Mouse (Mus musculus): ENCODE data around the gene Them5. TPM values are rescaled to one million over a fixed set of nuclear protein-coding genes. Genes with fewer than 3 reads are reported as not detected.

The Them5 gene
- polyA plus RNA-seq, 1 experiment from 2014 or later = not detected

GRCm38 (mm10) chr3:94386671-94387070, 44.8 kb downstream of the Them5 start:
- ATAC-seq (replicated peaks; ENCODE audit: low FRiP score, low TSS enrichment, low read depth) (no peak), DNase-seq (ENCODE audit: low spot score) (no peak)
- no peaks in the 10 kb centered on the region for H3K36me3 ChIP-seq (ENCODE audit: control insufficient read depth, insufficient read depth, low read length)
- H3K4me2 ChIP-seq (ENCODE audit: low read length) = no peak overlapping the region
- H3K9me3 ChIP-seq (ENCODE audit: control insufficient read depth, low read length) = no peaks in the 10 kb centered on the region
- no peak overlapping the region for H3K9ac ChIP-seq (ENCODE audit: low read length)
- no peak overlapping the region for H3K27ac ChIP-seq (ENCODE audit: low read depth)
- WGBS = 59% methylated on average over 4 of the region's 4 CpGs
- no peaks in the 10 kb centered on the region for H3K4me1 ChIP-seq (replicated peaks; ENCODE audit: control insufficient read depth, insufficient read depth, low read length)
- H3K4me3 ChIP-seq (ENCODE audit: low read depth, low read length) = no peak overlapping the region
- no peaks in the 10 kb centered on the region for H3K27me3 ChIP-seq (replicated peaks; ENCODE audit: control insufficient read depth, insufficient read depth, low read length)

- no peaks in the 10 kb centered on the region for H3K36me3 ChIP-seq (ENCODE audit: control insufficient read depth, insufficient read depth, low read length)
- no peaks in the 10 kb centered on the region for H3K9me3 ChIP-seq (ENCODE audit: control insufficient read depth, low read length)
- DNase-seq (ENCODE audit: low spot score) (no peak), ATAC-seq (replicated peaks; ENCODE audit: low FRiP score, low TSS enrichment, low read depth) (no peak)
- H3K9ac ChIP-seq (ENCODE audit: low read length) = no peak overlapping the region
- no peaks in the 10 kb centered on the region for H3K27me3 ChIP-seq (replicated peaks; ENCODE audit: control insufficient read depth, insufficient read depth, low read length)
- 91% methylated on average over 10 of the region's 10 CpGs for WGBS
- no peak overlapping the region for H3K4me3 ChIP-seq (ENCODE audit: low read depth, low read length)
- H3K27ac ChIP-seq (ENCODE audit: low read depth) = no peak overlapping the region
- H3K4me1 ChIP-seq (replicated peaks; ENCODE audit: control insufficient read depth, insufficient read depth, low read length) = no peaks in the 10 kb centered on the region
- H3K4me2 ChIP-seq (ENCODE audit: low read length) = no peak overlapping the region
These were observed 45.5 kb downstream of the Them5 start for GRCm38 (mm10) chr3:94387391-94387790.

- Histone ChIP-seq H3K4me3 (ENCODE audit: low read depth, low read length) (no peak overlapping the region), H3K9ac (ENCODE audit: low read length) (no peak overlapping the region), H3K36me3 (ENCODE audit: control insufficient read depth, insufficient read depth, low read length) (no peaks in the 10 kb centered on the region), H3K27me3 (replicated peaks; ENCODE audit: control insufficient read depth, insufficient read depth, low read length) (no peaks in the 10 kb centered on the region), H3K9me3 (ENCODE audit: control insufficient read depth, low read length) (no peaks in the 10 kb centered on the region), H3K4me2 (ENCODE audit: low read length) (no peak overlapping the region), H3K4me1 (replicated peaks; ENCODE audit: control insufficient read depth, insufficient read depth, low read length) (no peaks in the 10 kb centered on the region), H3K27ac (ENCODE audit: low read depth) (no peak overlapping the region)
- 85% methylated on average over 5 of the region's 5 CpGs for WGBS
- ATAC-seq (replicated peaks; ENCODE audit: low FRiP score, low TSS enrichment, low read depth) (no peak), DNase-seq (ENCODE audit: low spot score) (no peak)
These were observed 46.1 kb downstream of the Them5 start for GRCm38 (mm10) chr3:94388047-94388446.

GRCm38 (mm10) chr3:94389420-94389819, 47.5 kb downstream of the Them5 start:
- Histone ChIP-seq H3K36me3 (ENCODE audit: control insufficient read depth, insufficient read depth, low read length) (no peaks in the 10 kb centered on the region), H3K27ac (ENCODE audit: low read depth) (no peak overlapping the region), H3K4me2 (ENCODE audit: low read length) (no peak overlapping the region), H3K4me3 (ENCODE audit: low read depth, low read length) (no peak overlapping the region), H3K27me3 (replicated peaks; ENCODE audit: control insufficient read depth, insufficient read depth, low read length) (no peaks in the 10 kb centered on the region), H3K9ac (ENCODE audit: low read length) (no peak overlapping the region), H3K4me1 (replicated peaks; ENCODE audit: control insufficient read depth, insufficient read depth, low read length) (no peaks in the 10 kb centered on the region), H3K9me3 (ENCODE audit: control insufficient read depth, low read length) (no peaks in the 10 kb centered on the region)
- no peak for DNase-seq (ENCODE audit: low spot score)
- ATAC-seq (replicated peaks; ENCODE audit: low FRiP score, low TSS enrichment, low read depth) = no peak
- WGBS = 95% methylated on average over 16 of the region's 16 CpGs

- H3K36me3 ChIP-seq (ENCODE audit: control insufficient read depth, insufficient read depth, low read length) = no peaks in the 10 kb centered on the region
- ATAC-seq (replicated peaks; ENCODE audit: low FRiP score, low TSS enrichment, low read depth) (no peak), DNase-seq (ENCODE audit: low spot score) (no peak)
- H3K9me3 ChIP-seq (ENCODE audit: control insufficient read depth, low read length) = no peaks in the 10 kb centered on the region
- no peak overlapping the region for H3K27ac ChIP-seq (ENCODE audit: low read depth)
- H3K4me3 ChIP-seq (ENCODE audit: low read depth, low read length) = no peak overlapping the region
- WGBS = 81% methylated on average over 5 of the region's 5 CpGs
- H3K9ac ChIP-seq (ENCODE audit: low read length) = no peak overlapping the region
- H3K4me1 ChIP-seq (replicated peaks; ENCODE audit: control insufficient read depth, insufficient read depth, low read length) = no peaks in the 10 kb centered on the region
- no peak overlapping the region for H3K4me2 ChIP-seq (ENCODE audit: low read length)
- H3K27me3 ChIP-seq (replicated peaks; ENCODE audit: control insufficient read depth, insufficient read depth, low read length) = no peaks in the 10 kb centered on the region
These were observed 49.1 kb downstream of the Them5 start for GRCm38 (mm10) chr3:94391001-94391400.

GRCm38 (mm10) chr3:94392128-94392527, 50.2 kb downstream of the Them5 start:
- Histone ChIP-seq H3K27me3 (replicated peaks; ENCODE audit: control insufficient read depth, insufficient read depth, low read length) (peaks cover 8% of the 10 kb centered on the region), H3K4me1 (replicated peaks; ENCODE audit: control insufficient read depth, insufficient read depth, low read length) (no peaks in the 10 kb centered on the region), H3K9ac (ENCODE audit: low read length) (no peak overlapping the region), H3K4me3 (ENCODE audit: low read depth, low read length) (no peak overlapping the region), H3K9me3 (ENCODE audit: control insufficient read depth, low read length) (no peaks in the 10 kb centered on the region), H3K27ac (ENCODE audit: low read depth) (no peak overlapping the region), H3K36me3 (ENCODE audit: control insufficient read depth, insufficient read depth, low read length) (no peaks in the 10 kb centered on the region), H3K4me2 (ENCODE audit: low read length) (no peak overlapping the region)
- WGBS = 85% methylated on average over 2 of the region's 2 CpGs
- DNase-seq (ENCODE audit: low spot score) (no peak), ATAC-seq (replicated peaks; ENCODE audit: low FRiP score, low TSS enrichment, low read depth) (no peak)

- Histone ChIP-seq H3K4me2 (ENCODE audit: low read length) (no peak overlapping the region), H3K9ac (ENCODE audit: low read length) (no peak overlapping the region), H3K4me3 (ENCODE audit: low read depth, low read length) (no peak overlapping the region), H3K27me3 (replicated peaks; ENCODE audit: control insufficient read depth, insufficient read depth, low read length) (peaks cover 17% of the 10 kb centered on the region), H3K36me3 (ENCODE audit: control insufficient read depth, insufficient read depth, low read length) (no peaks in the 10 kb centered on the region), H3K9me3 (ENCODE audit: control insufficient read depth, low read length) (no peaks in the 10 kb centered on the region), H3K27ac (ENCODE audit: low read depth) (no peak overlapping the region), H3K4me1 (replicated peaks; ENCODE audit: control insufficient read depth, insufficient read depth, low read length) (no peaks in the 10 kb centered on the region)
- ATAC-seq (replicated peaks; ENCODE audit: low FRiP score, low TSS enrichment, low read depth) (no peak), DNase-seq (ENCODE audit: low spot score) (no peak)
- WGBS = 79% methylated on average over 4 of the region's 4 CpGs
These were observed 51.1 kb downstream of the Them5 start for GRCm38 (mm10) chr3:94393049-94393448.

GRCm38 (mm10) chr3:94396336-94396735, 54.4 kb downstream of the Them5 start:
- 0 out of 2 replicates have a peak, but pooled peaks cover 3% of the 10 kb centered on the region for H3K4me1 ChIP-seq (replicated peaks; ENCODE audit: control insufficient read depth, insufficient read depth, low read length)
- 90% methylated on average over 1 of the region's 1 CpGs for WGBS
- no peak overlapping the region for H3K9ac ChIP-seq (ENCODE audit: low read length)
- H3K27ac ChIP-seq (ENCODE audit: low read depth) = no peak overlapping the region
- H3K27me3 ChIP-seq (replicated peaks; ENCODE audit: control insufficient read depth, insufficient read depth, low read length) = peaks cover 42% of the 10 kb centered on the region
- DNase-seq (ENCODE audit: low spot score) (no peak), ATAC-seq (replicated peaks; ENCODE audit: low FRiP score, low TSS enrichment, low read depth) (no peak)
- H3K4me2 ChIP-seq (ENCODE audit: low read length) = no peak overlapping the region
- no peaks in the 10 kb centered on the region for H3K36me3 ChIP-seq (ENCODE audit: control insufficient read depth, insufficient read depth, low read length)
- H3K9me3 ChIP-seq (ENCODE audit: control insufficient read depth, low read length) = no peaks in the 10 kb centered on the region
- H3K4me3 ChIP-seq (ENCODE audit: low read depth, low read length) = no peak overlapping the region

GRCm38 (mm10) chr3:94396851-94397250, 55.0 kb downstream of the Them5 start:
- no peak overlapping the region for H3K4me3 ChIP-seq (ENCODE audit: low read depth, low read length)
- H3K36me3 ChIP-seq (ENCODE audit: control insufficient read depth, insufficient read depth, low read length) = no peaks in the 10 kb centered on the region
- peaks cover 47% of the 10 kb centered on the region for H3K27me3 ChIP-seq (replicated peaks; ENCODE audit: control insufficient read depth, insufficient read depth, low read length)
- 0 out of 2 replicates have a peak, but pooled peaks cover 3% of the 10 kb centered on the region for H3K4me1 ChIP-seq (replicated peaks; ENCODE audit: control insufficient read depth, insufficient read depth, low read length)
- no peak overlapping the region for H3K4me2 ChIP-seq (ENCODE audit: low read length)
- WGBS = 80% methylated on average over 4 of the region's 4 CpGs
- ATAC-seq (replicated peaks; ENCODE audit: low FRiP score, low TSS enrichment, low read depth) (no peak), DNase-seq (ENCODE audit: low spot score) (no peak)
- H3K9me3 ChIP-seq (ENCODE audit: control insufficient read depth, low read length) = no peaks in the 10 kb centered on the region
- H3K27ac ChIP-seq (ENCODE audit: low read depth) = no peak overlapping the region
- H3K9ac ChIP-seq (ENCODE audit: low read length) = no peak overlapping the region
